Mouse (Mus musculus): ENCODE data around the gene Itch. TPM values are rescaled to one million over a fixed set of nuclear protein-coding genes. Genes with fewer than 3 reads are reported as not detected.

Itch gene
- 62.4 and 73.3 TPM in 2 replicates for polyA plus RNA-seq (2011; ENCODE audit: insufficient read length, low read depth, missing spikeins)

DNA sequence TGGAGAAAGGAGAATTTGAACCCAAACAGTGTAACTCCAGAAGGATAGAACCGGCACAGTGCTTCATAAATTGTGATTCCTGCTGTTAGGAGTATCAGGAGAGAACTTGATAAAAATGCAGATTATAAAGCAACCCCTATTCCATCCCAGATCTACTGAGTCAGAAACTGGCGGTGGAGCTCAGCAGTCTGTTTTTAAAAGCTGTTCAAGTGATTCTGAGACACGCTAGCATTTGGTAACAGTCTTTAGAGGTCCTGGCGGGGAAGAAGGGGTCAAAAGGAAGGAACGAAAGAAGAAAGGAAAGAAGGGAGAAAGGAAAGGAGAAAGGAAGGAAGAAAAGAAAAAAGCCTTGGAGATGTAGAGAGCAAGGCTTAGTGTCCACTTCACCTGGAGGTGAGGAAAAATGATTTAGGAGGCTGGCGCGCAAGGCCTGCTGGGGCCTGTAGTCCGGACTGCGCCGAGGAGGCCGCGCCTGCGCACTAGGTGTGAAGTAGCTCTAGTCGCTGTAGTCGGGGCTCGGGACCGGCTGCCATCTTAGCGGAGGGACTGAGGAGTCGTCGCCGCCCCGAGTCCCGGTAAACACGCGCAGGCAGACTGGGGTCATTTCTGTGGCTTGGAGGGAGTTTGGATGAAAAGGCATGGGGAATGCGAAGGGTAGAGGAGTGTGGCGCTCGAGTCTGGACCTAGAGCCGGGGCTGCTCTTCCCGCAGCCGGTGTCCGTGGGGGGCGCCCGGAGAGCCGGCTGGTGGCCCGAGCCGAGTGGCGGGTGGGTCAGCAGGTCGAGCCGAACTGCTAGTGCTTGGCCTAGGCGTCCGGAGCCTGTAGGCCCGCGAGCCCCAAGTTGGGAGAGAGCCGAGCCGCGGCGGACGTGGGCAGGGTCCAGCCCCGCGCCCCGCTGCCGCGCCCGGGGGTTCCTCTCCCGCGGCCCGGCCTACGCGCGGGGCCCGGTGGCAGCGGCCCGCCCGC lies at the start of gene Itch:
Itch (plus strand) TSS at position 499 of the 966 bp plus-strand sequence.
- peaks cover 12% of the 10 kb centered on the region for H3K4me1 ChIP-seq (ENCODE audit: control insufficient read depth, insufficient read depth, low read length)
- peak within 1 kb of the TSS; percentile 63 for H3K4me3 ChIP-seq (ENCODE audit: insufficient read depth, low read length)
- TF ChIP-seq POLR2A (IDR thresholded peaks at IDR 0.05; ENCODE audit: low read depth, low read length), result peak; percentile 98
- TF ChIP-seq CTCF (IDR thresholded peaks at IDR 0.05; ENCODE audit: borderline replicate concordance, insufficient read depth, low read length), result no peak
- H3K27ac ChIP-seq (ENCODE audit: insufficient read depth, low read length), result peak within 1 kb of the TSS; percentile 7

DNA sequence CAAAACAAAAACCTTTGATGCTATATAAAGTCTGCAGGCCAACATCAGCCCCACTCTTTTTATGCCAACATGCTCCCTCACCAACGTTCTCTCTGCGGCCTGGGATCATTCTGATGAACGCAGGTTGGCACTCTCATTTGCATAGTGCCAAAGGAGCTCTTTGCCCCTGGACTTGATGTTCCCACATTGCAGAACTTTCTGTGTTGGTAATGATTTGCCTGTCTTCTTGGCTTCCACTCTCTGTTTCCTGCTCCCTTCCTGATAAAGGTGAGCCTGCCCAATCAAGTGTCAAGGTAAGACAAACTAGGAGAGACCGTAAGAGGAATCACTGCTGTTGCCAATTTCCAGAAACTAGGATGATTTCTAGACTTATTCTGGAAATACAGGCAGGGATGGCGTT lies 48.8 kb upstream of the Itch start:
- Histone ChIP-seq H3K4me3 (ENCODE audit: insufficient read depth, low read length) (no peak overlapping the region), H3K4me1 (ENCODE audit: control insufficient read depth, insufficient read depth, low read length) (no peaks in the 10 kb centered on the region; the same call in 1 of the 2 replicates), H3K27ac (ENCODE audit: insufficient read depth, low read length) (no peak overlapping the region)
- TF ChIP-seq POLR2A (IDR thresholded peaks at IDR 0.05; ENCODE audit: low read depth, low read length) (no peak), CTCF (IDR thresholded peaks at IDR 0.05; ENCODE audit: borderline replicate concordance, insufficient read depth, low read length) (no peak)

DNA sequence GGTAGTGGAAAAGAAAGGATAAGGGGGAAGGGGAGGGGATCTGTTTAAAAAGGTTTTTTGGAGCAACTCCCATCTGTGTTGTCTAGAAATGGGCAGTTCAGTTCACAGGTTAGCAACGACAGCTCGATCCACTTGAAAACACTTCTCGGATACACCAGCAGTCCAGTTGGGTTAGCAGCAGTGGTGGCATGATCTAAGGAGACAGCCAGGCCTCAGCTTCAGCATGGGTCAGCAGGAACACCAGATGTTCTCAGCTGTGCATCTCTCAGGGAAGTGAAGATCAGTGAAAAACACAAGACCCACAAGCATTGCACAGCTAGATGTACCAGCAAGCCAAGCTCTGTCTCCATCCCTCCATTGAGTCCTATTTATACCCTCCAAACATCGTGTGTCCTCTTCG lies 47.0 kb upstream of the Itch start:
- no peaks in the 10 kb centered on the region for H3K4me1 ChIP-seq (ENCODE audit: control insufficient read depth, insufficient read depth, low read length)
- no peak overlapping the region for H3K27ac ChIP-seq (ENCODE audit: insufficient read depth, low read length)
- TF ChIP-seq CTCF (IDR thresholded peaks at IDR 0.05; ENCODE audit: borderline replicate concordance, insufficient read depth, low read length), result no peak
- TF ChIP-seq POLR2A (IDR thresholded peaks at IDR 0.05; ENCODE audit: low read depth, low read length), result no peak

DNA sequence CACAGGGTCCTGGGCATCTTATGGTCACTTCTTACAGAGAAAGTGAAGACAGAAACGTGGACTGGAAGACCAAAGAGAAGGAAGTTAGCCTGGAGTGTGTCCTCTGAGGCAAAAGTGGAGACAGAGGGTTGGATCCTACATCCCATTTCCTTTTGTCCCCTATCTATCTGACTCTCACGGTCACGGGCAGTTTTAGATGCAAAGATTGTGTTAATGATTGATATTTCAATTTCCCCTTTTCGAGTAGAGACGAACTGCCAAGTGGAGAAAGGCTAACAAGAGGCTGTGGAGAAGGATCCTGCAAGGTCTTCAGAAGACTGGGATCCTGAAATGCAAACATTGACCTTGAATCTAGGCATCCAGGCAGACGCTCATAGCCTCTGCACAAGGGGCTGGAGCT lies 45.0 kb upstream of the Itch start:
- TF ChIP-seq CTCF (IDR thresholded peaks at IDR 0.05; ENCODE audit: borderline replicate concordance, insufficient read depth, low read length), result no peak
- no peak for TF ChIP-seq POLR2A (IDR thresholded peaks at IDR 0.05; ENCODE audit: low read depth, low read length)
- H3K27ac ChIP-seq (ENCODE audit: insufficient read depth, low read length), result no peak overlapping the region
- peaks cover 1% of the 10 kb centered on the region; the same call in 1 of the 2 replicates for H3K4me1 ChIP-seq (ENCODE audit: control insufficient read depth, insufficient read depth, low read length)
- no peak overlapping the region for H3K4me3 ChIP-seq (ENCODE audit: insufficient read depth, low read length)

More for the DNA sequence above, 47.0 kb upstream of the Itch start:
- H3K4me3 ChIP-seq (ENCODE audit: insufficient read depth, low read length), result no peak overlapping the region

DNA sequence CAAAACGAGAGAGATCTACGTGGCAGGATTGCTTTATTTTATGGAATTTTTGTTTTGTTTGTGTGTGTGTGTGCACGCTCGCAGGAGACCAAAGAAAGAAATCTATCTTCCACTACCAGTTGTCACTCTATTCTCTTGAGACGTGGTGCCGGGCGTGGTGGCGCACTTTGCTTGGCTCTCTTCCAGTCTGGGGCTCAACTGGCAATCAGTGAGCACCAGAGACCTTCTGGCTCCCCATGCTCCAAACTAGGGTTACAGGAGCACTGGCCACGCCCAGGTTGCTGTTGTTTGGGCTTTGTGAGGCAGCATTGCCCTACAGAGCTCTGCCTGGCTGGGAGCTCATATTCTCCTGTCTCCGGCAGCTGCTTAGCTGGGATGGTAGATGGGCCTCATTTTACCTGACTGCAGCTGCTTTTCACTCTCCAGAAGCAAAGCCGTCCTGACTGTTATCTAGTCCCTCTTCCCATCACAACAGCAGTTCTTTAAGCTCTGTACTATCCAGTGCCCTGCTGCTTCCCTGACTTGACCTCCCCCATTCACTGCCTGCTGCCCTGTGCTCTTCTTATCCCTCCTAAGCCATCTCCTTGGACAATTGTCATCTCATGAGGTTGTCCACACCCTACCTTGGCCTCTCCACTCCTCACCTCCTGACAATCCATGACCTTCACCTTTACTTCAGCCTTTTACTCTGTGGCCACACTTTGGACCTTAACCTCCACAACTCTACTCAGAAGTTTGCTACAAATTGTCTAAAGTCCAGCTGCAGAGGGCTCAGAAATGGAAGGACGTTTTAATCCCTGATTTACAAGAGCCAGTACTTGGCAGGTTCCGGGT lies 42.2 kb upstream of the Itch start:
- Histone ChIP-seq H3K4me3 (ENCODE audit: insufficient read depth, low read length) (no peak overlapping the region), H3K27ac (ENCODE audit: insufficient read depth, low read length) (no peak overlapping the region), H3K4me1 (ENCODE audit: control insufficient read depth, insufficient read depth, low read length) (peaks cover 3% of the 10 kb centered on the region; the same call in 1 of the 2 replicates)
- TF ChIP-seq POLR2A (IDR thresholded peaks at IDR 0.05; ENCODE audit: low read depth, low read length) (no peak), CTCF (IDR thresholded peaks at IDR 0.05; ENCODE audit: borderline replicate concordance, insufficient read depth, low read length) (no peak)

DNA sequence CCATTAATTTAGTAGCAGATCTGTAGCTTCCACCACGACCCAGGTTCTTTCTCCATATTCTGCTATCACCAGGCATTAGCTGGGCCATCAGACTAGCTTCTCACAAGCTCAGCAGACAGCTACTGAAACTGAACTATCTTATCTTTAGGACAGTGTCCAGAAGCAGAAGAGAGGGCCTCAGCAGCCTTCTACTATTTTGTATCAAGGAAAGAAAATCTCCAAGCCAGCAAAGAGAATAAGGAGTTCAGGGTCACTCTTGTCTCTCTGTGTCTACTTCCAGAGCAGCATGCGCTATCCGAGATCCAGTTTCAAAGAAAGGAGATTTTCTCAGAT lies 41.6 kb upstream of the Itch start:
- TF ChIP-seq POLR2A (IDR thresholded peaks at IDR 0.05; ENCODE audit: low read depth, low read length), result no peak
- no peak for TF ChIP-seq CTCF (IDR thresholded peaks at IDR 0.05; ENCODE audit: borderline replicate concordance, insufficient read depth, low read length)
- Histone ChIP-seq H3K4me1 (ENCODE audit: control insufficient read depth, insufficient read depth, low read length) (peaks cover 3% of the 10 kb centered on the region; the same call in 1 of the 2 replicates), H3K4me3 (ENCODE audit: insufficient read depth, low read length) (no peak overlapping the region), H3K27ac (ENCODE audit: insufficient read depth, low read length) (no peak overlapping the region)

DNA sequence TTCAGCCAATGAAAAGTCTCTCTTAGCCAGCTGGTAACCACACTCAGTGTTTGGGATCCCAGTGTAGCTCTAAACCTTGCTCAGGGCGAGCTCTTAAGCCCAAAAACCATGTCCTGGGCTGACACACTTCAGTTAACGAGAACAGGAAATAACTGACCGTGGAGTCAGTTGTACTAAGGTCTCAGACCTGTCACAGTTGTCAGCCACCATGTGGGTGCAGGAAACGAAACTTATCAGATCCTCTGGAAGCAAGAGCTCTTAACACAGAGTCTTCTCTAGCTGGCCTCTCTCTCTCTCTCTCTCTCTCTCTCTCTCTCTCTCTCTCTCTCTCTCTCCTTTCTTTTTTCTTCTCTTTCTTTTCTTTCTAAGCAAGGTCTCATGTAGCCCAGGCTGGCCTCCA lies 39.9 kb upstream of the Itch start:
- H3K4me1 ChIP-seq (ENCODE audit: control insufficient read depth, insufficient read depth, low read length), result peaks cover 3% of the 10 kb centered on the region; the same call in 1 of the 2 replicates
- H3K27ac ChIP-seq (ENCODE audit: insufficient read depth, low read length), result no peak overlapping the region
- TF ChIP-seq CTCF (IDR thresholded peaks at IDR 0.05; ENCODE audit: borderline replicate concordance, insufficient read depth, low read length) (no peak), POLR2A (IDR thresholded peaks at IDR 0.05; ENCODE audit: low read depth, low read length) (no peak)
- no peak overlapping the region for H3K4me3 ChIP-seq (ENCODE audit: insufficient read depth, low read length)

DNA sequence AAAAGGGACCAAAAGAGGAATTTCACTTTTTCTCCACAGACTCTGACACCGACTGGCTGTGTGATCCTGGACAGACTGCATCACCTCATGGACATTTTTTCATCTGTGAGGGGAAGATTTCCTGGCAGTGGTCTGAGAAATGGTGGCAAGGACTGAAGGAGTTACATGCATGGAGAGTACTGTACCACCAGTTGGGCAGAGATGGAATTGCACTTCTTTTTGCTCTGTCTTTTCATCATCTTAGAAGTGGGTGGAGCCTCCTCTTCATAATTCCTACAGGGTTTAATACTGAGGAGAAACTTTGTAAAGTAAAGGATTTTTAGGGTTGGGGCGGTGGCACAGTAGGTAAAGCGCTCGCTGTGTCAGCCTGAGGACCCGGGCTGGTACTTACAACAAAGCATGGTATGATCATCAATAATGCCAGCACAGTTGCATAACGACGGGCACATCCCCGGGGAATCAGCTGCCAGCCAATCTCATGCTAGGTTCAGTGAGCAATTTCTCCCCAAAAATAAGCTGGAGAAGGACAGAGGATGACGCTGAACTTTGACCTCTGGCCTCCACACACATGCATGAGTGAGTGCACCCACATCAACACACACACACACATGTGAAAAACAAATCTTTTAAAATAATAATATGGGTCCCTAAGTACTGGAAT lies 34.5 kb upstream of the Itch start:
- no peaks in the 10 kb centered on the region for H3K4me1 ChIP-seq (ENCODE audit: control insufficient read depth, insufficient read depth, low read length)
- H3K27ac ChIP-seq (ENCODE audit: insufficient read depth, low read length), result no peak overlapping the region
- TF ChIP-seq POLR2A (IDR thresholded peaks at IDR 0.05; ENCODE audit: low read depth, low read length), result no peak
- TF ChIP-seq CTCF (IDR thresholded peaks at IDR 0.05; ENCODE audit: borderline replicate concordance, insufficient read depth, low read length), result no peak
- no peak overlapping the region for H3K4me3 ChIP-seq (ENCODE audit: insufficient read depth, low read length)

DNA sequence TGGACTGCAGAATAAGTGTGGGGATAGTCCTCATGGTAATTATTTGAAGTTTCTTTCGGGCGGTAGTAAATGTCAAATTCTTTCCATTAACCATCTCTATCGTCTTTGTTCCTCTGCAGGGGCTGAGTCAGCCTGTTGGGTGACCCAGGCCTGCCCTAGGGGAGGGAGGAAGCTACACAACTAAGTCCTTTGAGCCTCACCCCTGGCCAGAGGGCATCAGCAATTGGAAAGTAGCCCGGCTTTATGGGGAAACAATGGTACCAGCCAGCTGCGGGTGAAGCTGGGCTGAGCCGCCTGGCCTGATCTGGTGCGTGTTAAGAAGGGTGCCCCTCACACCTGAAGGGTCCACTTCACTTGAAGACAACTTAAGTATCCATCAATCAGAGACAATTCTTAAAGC lies 33.9 kb upstream of the Itch start:
- no peak for TF ChIP-seq POLR2A (IDR thresholded peaks at IDR 0.05; ENCODE audit: low read depth, low read length)
- no peak for TF ChIP-seq CTCF (IDR thresholded peaks at IDR 0.05; ENCODE audit: borderline replicate concordance, insufficient read depth, low read length)
- Histone ChIP-seq H3K4me1 (ENCODE audit: control insufficient read depth, insufficient read depth, low read length) (no peaks in the 10 kb centered on the region), H3K4me3 (ENCODE audit: insufficient read depth, low read length) (no peak overlapping the region), H3K27ac (ENCODE audit: insufficient read depth, low read length) (no peak overlapping the region)

All from embryonic fibroblast, embryonic 13.5 days (primary cell).